Mouse (Mus musculus): ENCODE data around the gene Rab44.

DNA sequence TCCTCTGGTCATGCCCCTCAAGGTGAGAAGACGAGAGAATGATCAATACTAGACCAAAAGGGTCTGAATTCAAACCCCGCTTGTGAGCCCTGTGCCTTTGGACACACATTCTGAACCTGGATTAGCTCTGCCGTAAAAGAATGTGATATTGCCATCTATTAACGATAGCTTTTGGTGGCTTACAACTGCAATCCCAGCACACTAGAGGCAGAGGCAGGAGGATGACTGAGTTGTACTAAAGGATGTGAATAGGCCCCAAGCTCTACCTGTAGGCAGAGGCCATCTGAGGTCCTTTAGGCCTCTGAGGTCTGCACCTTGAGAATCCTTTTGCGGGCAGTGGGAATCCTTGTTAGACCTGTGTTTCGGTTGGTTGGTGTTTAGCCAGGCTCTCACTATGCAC is 17.7 kb upstream of the Rab44 start:
- TF ChIP-seq CTCF (IDR thresholded peaks at IDR 0.05; ENCODE audit: borderline replicate concordance, insufficient read depth, low read depth, low read length) (no peak), POLR2A (IDR thresholded peaks at IDR 0.05; ENCODE audit: borderline replicate concordance, insufficient read depth, low read length) (no peak)

Data from cerebellum, adult 2 months (tissue).